Mouse (Mus musculus): ENCODE results near the gene 3110082I17Rik. TPM values are rescaled to one million over a fixed set of nuclear protein-coding genes. Genes with fewer than 3 reads are reported as not detected.

Gene 3110082I17Rik
- total and polyA plus RNA-seq, 2 experiments: 1.6 to 7.4 TPM

- Histone ChIP-seq H3K36me3 (ENCODE audit: control insufficient read depth, insufficient read depth, low read length) (no peaks in the 10 kb centered on the region), H3K27ac (replicated peaks; ENCODE audit: insufficient read depth, low read depth, low read length) (no peak overlapping the region), H3K79me2 (ENCODE audit: control insufficient read depth, insufficient read depth, low read length) (no peaks in the 10 kb centered on the region), H3K27me3 (ENCODE audit: control insufficient read depth, insufficient read depth, low read length) (no peaks in the 10 kb centered on the region), H3K4me1 (ENCODE audit: control insufficient read depth, insufficient read depth, low read length) (peaks cover 5% of the 10 kb centered on the region), H3K4me3 (ENCODE audit: insufficient read depth, low read depth, low read length) (no peak overlapping the region), H3K9ac (ENCODE audit: low read depth, low read length) (no peak overlapping the region)
- WGBS: 29% methylated on average over 6 of the region's 6 CpGs
- DNase-seq (ENCODE audit: extremely low read depth, low read depth, low spot score): peak; percentile 84
- TF ChIP-seq POLR2A (IDR thresholded peaks at IDR 0.05; ENCODE audit: extremely low read depth, insufficient read depth, low read length): no peak
- TF ChIP-seq CTCF (IDR thresholded peaks at IDR 0.05; ENCODE audit: low read depth, low read length): no peak
Observed at GRCm38 (mm10) chr5:139316982-139317675, 143.2 kb downstream of the 3110082I17Rik start.

GRCm38 (mm10) chr5:139314941-139315642 is 145.2 kb downstream of the 3110082I17Rik start:
- H3K36me3 ChIP-seq (ENCODE audit: control insufficient read depth, insufficient read depth, low read length): no peaks in the 10 kb centered on the region
- DNase-seq (ENCODE audit: extremely low read depth, low read depth, low spot score): no peak
- H3K4me3 ChIP-seq (ENCODE audit: insufficient read depth, low read depth, low read length): no peak overlapping the region
- H3K79me2 ChIP-seq (ENCODE audit: control insufficient read depth, insufficient read depth, low read length): no peaks in the 10 kb centered on the region
- no peak for TF ChIP-seq POLR2A (IDR thresholded peaks at IDR 0.05; ENCODE audit: extremely low read depth, insufficient read depth, low read length)
- TF ChIP-seq CTCF (IDR thresholded peaks at IDR 0.05; ENCODE audit: low read depth, low read length): no peak
- H3K27ac ChIP-seq (replicated peaks; ENCODE audit: insufficient read depth, low read depth, low read length): no peak overlapping the region
- no peak overlapping the region for H3K9ac ChIP-seq (ENCODE audit: low read depth, low read length)
- peaks cover 5% of the 10 kb centered on the region for H3K4me1 ChIP-seq (ENCODE audit: control insufficient read depth, insufficient read depth, low read length)
- WGBS: 73% methylated on average over 12 of the region's 12 CpGs
- H3K27me3 ChIP-seq (ENCODE audit: control insufficient read depth, insufficient read depth, low read length): no peaks in the 10 kb centered on the region

- TF ChIP-seq CTCF (IDR thresholded peaks at IDR 0.05; ENCODE audit: low read depth, low read length) (no peak), POLR2A (IDR thresholded peaks at IDR 0.05; ENCODE audit: extremely low read depth, insufficient read depth, low read length) (no peak)
- DNase-seq (ENCODE audit: extremely low read depth, low read depth, low spot score): no peak
- H3K27ac ChIP-seq (replicated peaks; ENCODE audit: insufficient read depth, low read depth, low read length): no peak overlapping the region
- no peaks in the 10 kb centered on the region for H3K79me2 ChIP-seq (ENCODE audit: control insufficient read depth, insufficient read depth, low read length)
- no peak overlapping the region for H3K9ac ChIP-seq (ENCODE audit: low read depth, low read length)
- H3K4me1 ChIP-seq (ENCODE audit: control insufficient read depth, insufficient read depth, low read length): peaks cover 5% of the 10 kb centered on the region
- H3K36me3 ChIP-seq (ENCODE audit: control insufficient read depth, insufficient read depth, low read length): no peaks in the 10 kb centered on the region
- no peak overlapping the region for H3K4me3 ChIP-seq (ENCODE audit: insufficient read depth, low read depth, low read length)
- WGBS: 78% methylated on average over 9 of the region's 9 CpGs
- no peaks in the 10 kb centered on the region for H3K27me3 ChIP-seq (ENCODE audit: control insufficient read depth, insufficient read depth, low read length)
Observed at GRCm38 (mm10) chr5:139313536-139313935, 146.8 kb downstream of the 3110082I17Rik start.

- Histone ChIP-seq H3K79me2 (ENCODE audit: control insufficient read depth, insufficient read depth, low read length) (no peaks in the 10 kb centered on the region), H3K4me3 (ENCODE audit: insufficient read depth, low read depth, low read length) (no peak overlapping the region), H3K27ac (replicated peaks; ENCODE audit: insufficient read depth, low read depth, low read length) (no peak overlapping the region), H3K9ac (ENCODE audit: low read depth, low read length) (no peak overlapping the region), H3K36me3 (ENCODE audit: control insufficient read depth, insufficient read depth, low read length) (no peaks in the 10 kb centered on the region), H3K4me1 (ENCODE audit: control insufficient read depth, insufficient read depth, low read length) (no peaks in the 10 kb centered on the region), H3K27me3 (ENCODE audit: control insufficient read depth, insufficient read depth, low read length) (no peaks in the 10 kb centered on the region)
- WGBS: 92% methylated on average over 9 of the region's 9 CpGs
- no peak for DNase-seq (ENCODE audit: extremely low read depth, low read depth, low spot score)
- TF ChIP-seq CTCF (IDR thresholded peaks at IDR 0.05; ENCODE audit: low read depth, low read length) (no peak), POLR2A (IDR thresholded peaks at IDR 0.05; ENCODE audit: extremely low read depth, insufficient read depth, low read length) (no peak)
Observed at GRCm38 (mm10) chr5:139311822-139312221, 148.5 kb downstream of the 3110082I17Rik start.

GRCm38 (mm10) chr5:139310477-139310876 is 149.8 kb downstream of the 3110082I17Rik start:
- no peak overlapping the region for H3K27ac ChIP-seq (replicated peaks; ENCODE audit: insufficient read depth, low read depth, low read length)
- H3K79me2 ChIP-seq (ENCODE audit: control insufficient read depth, insufficient read depth, low read length): no peaks in the 10 kb centered on the region
- H3K27me3 ChIP-seq (ENCODE audit: control insufficient read depth, insufficient read depth, low read length): no peaks in the 10 kb centered on the region
- H3K36me3 ChIP-seq (ENCODE audit: control insufficient read depth, insufficient read depth, low read length): no peaks in the 10 kb centered on the region
- WGBS: 92% methylated on average over 4 of the region's 4 CpGs
- no peaks in the 10 kb centered on the region for H3K4me1 ChIP-seq (ENCODE audit: control insufficient read depth, insufficient read depth, low read length)
- TF ChIP-seq POLR2A (IDR thresholded peaks at IDR 0.05; ENCODE audit: extremely low read depth, insufficient read depth, low read length) (no peak), CTCF (IDR thresholded peaks at IDR 0.05; ENCODE audit: low read depth, low read length) (no peak)
- no peak overlapping the region for H3K4me3 ChIP-seq (ENCODE audit: insufficient read depth, low read depth, low read length)
- no peak for DNase-seq (ENCODE audit: extremely low read depth, low read depth, low spot score)
- H3K9ac ChIP-seq (ENCODE audit: low read depth, low read length): no peak overlapping the region

- WGBS: 84% methylated on average over 3 of the region's 3 CpGs
- Histone ChIP-seq H3K9ac (ENCODE audit: low read depth, low read length) (no peak overlapping the region), H3K79me2 (ENCODE audit: control insufficient read depth, insufficient read depth, low read length) (no peaks in the 10 kb centered on the region), H3K4me1 (ENCODE audit: control insufficient read depth, insufficient read depth, low read length) (no peaks in the 10 kb centered on the region), H3K4me3 (ENCODE audit: insufficient read depth, low read depth, low read length) (no peak overlapping the region), H3K27ac (replicated peaks; ENCODE audit: insufficient read depth, low read depth, low read length) (no peak overlapping the region), H3K36me3 (ENCODE audit: control insufficient read depth, insufficient read depth, low read length) (no peaks in the 10 kb centered on the region), H3K27me3 (ENCODE audit: control insufficient read depth, insufficient read depth, low read length) (no peaks in the 10 kb centered on the region)
- no peak for DNase-seq (ENCODE audit: extremely low read depth, low read depth, low spot score)
- TF ChIP-seq CTCF (IDR thresholded peaks at IDR 0.05; ENCODE audit: low read depth, low read length) (no peak), POLR2A (IDR thresholded peaks at IDR 0.05; ENCODE audit: extremely low read depth, insufficient read depth, low read length) (no peak)
Observed at GRCm38 (mm10) chr5:139309946-139310345, 150.4 kb downstream of the 3110082I17Rik start.

Other genes with a start within 250 kb of the 3110082I17Rik start
- gene Get4, start 208.2 kb downstream of the 3110082I17Rik start, total RNA-seq (2014; rRNA removed): 20.9 and 26.5 TPM in 2 replicates
- gene Get4, start 208.2 kb downstream of the 3110082I17Rik start, polyA plus RNA-seq (2012; rRNA removed): 62.3 and 69.1 TPM in 2 replicates
- gene Adap1, start 134.9 kb downstream of the 3110082I17Rik start, total RNA-seq (2014; rRNA removed): 1.5 TPM in 2 replicates
- 0.60 and 1.3 TPM in 2 replicates for gene Adap1, start 134.9 kb downstream of the 3110082I17Rik start, polyA plus RNA-seq (2012; rRNA removed)
- gene Cox19, start 109.1 kb downstream of the 3110082I17Rik start, total RNA-seq (2014; rRNA removed): 23.6 and 25.2 TPM in 2 replicates
- gene Cox19, start 109.1 kb downstream of the 3110082I17Rik start, polyA plus RNA-seq (2012; rRNA removed): 82.4 and 86.1 TPM in 2 replicates
- gene Cyp2w1, start 107.9 kb downstream of the 3110082I17Rik start, total RNA-seq (2014; rRNA removed): not detected in 2 replicates
- gene Cyp2w1, start 107.9 kb downstream of the 3110082I17Rik start, polyA plus RNA-seq (2012; rRNA removed): not detected in 2 replicates
- gene Gpr146, start 82.8 kb downstream of the 3110082I17Rik start, total RNA-seq (2014; rRNA removed): 36.5 and 57.1 TPM in 2 replicates
- 43.5 and 70.7 TPM in 2 replicates for gene Gpr146, start 82.8 kb downstream of the 3110082I17Rik start, polyA plus RNA-seq (2012; rRNA removed)
- gene C130050O18Rik, start 55.2 kb downstream of the 3110082I17Rik start, total RNA-seq (2014; rRNA removed): 0.18 and 0.54 TPM in 2 replicates
- gene C130050O18Rik, start 55.2 kb downstream of the 3110082I17Rik start, polyA plus RNA-seq (2012; rRNA removed): 0.56 and 1.6 TPM in 2 replicates
- 0.07 TPM in 1 of 2 replicates, not detected in the other for gene Gper1, start 37.4 kb downstream of the 3110082I17Rik start, total RNA-seq (2014; rRNA removed)
- 0.02 and 0.05 TPM in 2 replicates for gene Gper1, start 37.4 kb downstream of the 3110082I17Rik start, polyA plus RNA-seq (2012; rRNA removed)
- gene Zfand2a, start 24.0 kb upstream of the 3110082I17Rik start, total RNA-seq (2014; rRNA removed): 3.9 and 5.2 TPM in 2 replicates
- gene Zfand2a, start 24.0 kb upstream of the 3110082I17Rik start, polyA plus RNA-seq (2012; rRNA removed): 6.4 and 6.5 TPM in 2 replicates
- gene Uncx, start 83.0 kb upstream of the 3110082I17Rik start, total RNA-seq (2014; rRNA removed): not detected in 2 replicates
- gene Uncx, start 83.0 kb upstream of the 3110082I17Rik start, polyA plus RNA-seq (2012; rRNA removed): not detected in 2 replicates